Mouse (Mus musculus) hindbrain, embryonic 12.5 days (tissue): Measurements from ENCODE around the gene Tex38. TPM values are rescaled to one million over a fixed set of nuclear protein-coding genes. Genes with fewer than 3 reads are reported as not detected.

ENCODE experiments used
- ATAC-seq: fragments of 200-750 bp; cut with Nextera tagmentation; 2 replicates; pipeline ENCODE4 v1.8.0; 2017; ENCODE audit warnings: moderate TSS enrichment; ENCODE audit not compliant: low FRiP score
- H3K27ac ChIP-seq: fragments of 300-500 bp; sonication (generic); 2 replicates; pipeline ENCODE4 v1.5.1; 2016; ENCODE audit warnings: mild to moderate bottlenecking
- H3K27me3 ChIP-seq: fragments of 300-500 bp; sonication (generic); 2 replicates; pipeline ENCODE4 v1.6.1; 2016; ENCODE audit warnings: mild to moderate bottlenecking
- H3K36me3 ChIP-seq: fragments of 300-500 bp; sonication (generic); 2 replicates; pipeline ENCODE4 v1.6.1; 2016; ENCODE audit warnings: mild to moderate bottlenecking
- H3K4me1 ChIP-seq: fragments of 300-500 bp; sonication (generic); 2 replicates; pipeline ENCODE4 v1.6.1; 2016
- H3K4me2 ChIP-seq: fragments of 300-500 bp; sonication (generic); replicated peaks from 2 replicates; pipeline ENCODE4 v1.6.1; 2016; ENCODE audit warnings: mild to moderate bottlenecking
- H3K4me3 ChIP-seq: fragments of 300-500 bp; sonication (generic); 2 replicates; pipeline ENCODE4 v1.5.1; 2016; ENCODE audit warnings: mild to moderate bottlenecking
- H3K9ac ChIP-seq: fragments of 300-500 bp; sonication (generic); 2 replicates; pipeline ENCODE4 v1.6.1; 2016; ENCODE audit warnings: mild to moderate bottlenecking, moderate library complexity
- H3K9me3 ChIP-seq: fragments of 300-500 bp; sonication (generic); replicated peaks from 2 replicates; pipeline ENCODE4 v1.6.1; 2016; ENCODE audit warnings: mild to moderate bottlenecking
- WGBS: fragments of 180-500 bp; shearing (Covaris S2); methylation state at CpG from one replicate; pipeline ENCODE4 v1.1.7; 2016; 5-methylcytosine and 5-hydroxymethylcytosine counted together
- polyA plus RNA-seq: library from polyadenylated mRNA; unstranded; fragments of >200 nt; fragmentation: Nextera tagmentation; extraction: Ambion mirVana; gene quantifications from 2 replicates; pipeline ENCODE4 v1.2.1, GENCODE M21; 2016

The Tex38 gene
- polyA plus RNA-seq, 1 experiment from 2014 or later, result not detected

DNA sequence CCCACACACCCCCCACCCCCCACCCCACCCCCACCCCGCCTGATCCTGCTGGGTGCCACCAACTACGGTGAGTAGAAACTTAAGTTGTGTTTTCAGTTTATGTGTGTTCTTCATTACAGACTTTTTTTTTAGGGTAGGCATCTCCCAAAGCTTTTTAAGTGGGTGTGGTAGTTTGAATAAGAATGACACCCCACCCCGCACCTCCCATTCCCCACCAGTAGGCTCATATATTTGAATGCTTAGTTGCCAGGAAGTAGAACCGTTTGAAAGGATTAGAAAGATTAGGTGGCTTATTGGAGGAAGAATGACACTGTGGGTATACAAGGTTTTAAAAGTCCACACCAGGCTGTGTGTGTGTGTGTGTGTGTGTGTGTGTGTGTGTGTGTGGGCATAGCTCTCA lies 31.5 kb upstream of the Tex38 start:
- ATAC-seq, result no peak
- Histone ChIP-seq H3K36me3 (peaks cover 26% of the 10 kb centered on the region), H3K27ac (no peak overlapping the region), H3K4me2 (no peak overlapping the region), H3K27me3 (no peaks in the 10 kb centered on the region), H3K9me3 (no peaks in the 10 kb centered on the region), H3K4me3 (no peak overlapping the region), H3K4me1 (no peaks in the 10 kb centered on the region), H3K9ac (no peak overlapping the region)
- 87% methylated on average over 4 of the region's 4 CpGs for whole genome bisulfite sequencing

- WGBS, result 82% methylated on average over 3 of the region's 3 CpGs
- no peak overlapping the region for H3K27ac ChIP-seq
- no peak overlapping the region for H3K4me2 ChIP-seq
- no peak overlapping the region for H3K4me3 ChIP-seq
- H3K27me3 ChIP-seq, result no peaks in the 10 kb centered on the region
- H3K9ac ChIP-seq, result no peak overlapping the region
- no peaks in the 10 kb centered on the region for H3K9me3 ChIP-seq
- no peak for ATAC-seq
- no peaks in the 10 kb centered on the region for H3K4me1 ChIP-seq
- peaks cover 52% of the 10 kb centered on the region for H3K36me3 ChIP-seq
Measured at GRCm38 (mm10) chr4:115799981-115800380, 19.2 kb upstream of the Tex38 start.

GRCm38 (mm10) chr4:115795360-115795759 lies 14.5 kb upstream of the Tex38 start:
- no peak overlapping the region for H3K4me2 ChIP-seq
- no peak overlapping the region for H3K27ac ChIP-seq
- no peak overlapping the region for H3K4me3 ChIP-seq
- H3K9me3 ChIP-seq, result no peaks in the 10 kb centered on the region
- no peak overlapping the region for H3K9ac ChIP-seq
- H3K27me3 ChIP-seq, result no peaks in the 10 kb centered on the region
- H3K4me1 ChIP-seq, result no peaks in the 10 kb centered on the region
- no peak for ATAC-seq
- 93% methylated on average over 3 of the region's 3 CpGs for WGBS
- H3K36me3 ChIP-seq, result peaks cover 55% of the 10 kb centered on the region

- ATAC-seq, result no peak
- Histone ChIP-seq H3K27me3 (no peaks in the 10 kb centered on the region), H3K9ac (no peak overlapping the region), H3K27ac (no peak overlapping the region), H3K4me2 (no peak overlapping the region), H3K36me3 (peaks cover 34% of the 10 kb centered on the region), H3K9me3 (no peaks in the 10 kb centered on the region), H3K4me3 (no peak overlapping the region), H3K4me1 (peaks cover under 1% of the 10 kb centered on the region; the same call in 1 of the 2 replicates)
- WGBS, result 86% methylated on average over 3 of the region's 3 CpGs
Measured at GRCm38 (mm10) chr4:115790864-115791263, 10.0 kb upstream of the Tex38 start.

DNA sequence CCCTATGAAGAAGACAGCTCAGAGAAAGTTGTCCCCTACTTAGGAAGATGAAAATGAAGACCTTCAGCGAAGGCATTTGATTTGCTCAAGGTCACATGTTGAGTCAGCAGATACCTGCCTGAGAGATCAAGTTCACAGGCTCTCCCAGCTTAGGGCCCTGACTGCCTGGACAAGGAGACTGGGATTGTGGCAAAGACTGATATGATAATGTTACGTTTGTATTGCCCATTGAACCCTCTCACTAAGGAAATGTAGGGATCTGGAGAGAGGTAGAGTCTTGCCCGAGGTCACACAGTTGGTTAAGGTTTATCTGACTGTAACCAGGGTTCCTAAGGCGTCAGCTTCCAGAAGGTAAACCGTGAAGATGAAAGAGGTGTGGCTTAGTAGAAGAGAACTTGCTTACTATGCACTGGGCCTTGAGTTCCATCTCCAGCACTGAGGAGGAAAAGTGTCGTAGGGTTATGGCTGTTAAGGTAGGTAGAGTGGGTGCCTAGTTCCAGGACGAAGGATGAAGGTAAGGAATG lies 4.8 kb upstream of the Tex38 start:
- Histone ChIP-seq H3K27ac (no peak overlapping the region), H3K4me3 (peak overlapping the region; percentile 78), H3K9ac (peak overlapping the region; percentile 85), H3K27me3 (no peaks in the 10 kb centered on the region), H3K4me1 (peaks cover 10% of the 10 kb centered on the region), H3K36me3 (peaks cover 11% of the 10 kb centered on the region), H3K4me2 (peak overlapping the region; percentile 57), H3K9me3 (no peaks in the 10 kb centered on the region)
- WGBS, result 57% methylated on average over 7 of the region's 7 CpGs
- peak; percentile 15; the same call in 1 of the 2 replicates for ATAC-seq

DNA sequence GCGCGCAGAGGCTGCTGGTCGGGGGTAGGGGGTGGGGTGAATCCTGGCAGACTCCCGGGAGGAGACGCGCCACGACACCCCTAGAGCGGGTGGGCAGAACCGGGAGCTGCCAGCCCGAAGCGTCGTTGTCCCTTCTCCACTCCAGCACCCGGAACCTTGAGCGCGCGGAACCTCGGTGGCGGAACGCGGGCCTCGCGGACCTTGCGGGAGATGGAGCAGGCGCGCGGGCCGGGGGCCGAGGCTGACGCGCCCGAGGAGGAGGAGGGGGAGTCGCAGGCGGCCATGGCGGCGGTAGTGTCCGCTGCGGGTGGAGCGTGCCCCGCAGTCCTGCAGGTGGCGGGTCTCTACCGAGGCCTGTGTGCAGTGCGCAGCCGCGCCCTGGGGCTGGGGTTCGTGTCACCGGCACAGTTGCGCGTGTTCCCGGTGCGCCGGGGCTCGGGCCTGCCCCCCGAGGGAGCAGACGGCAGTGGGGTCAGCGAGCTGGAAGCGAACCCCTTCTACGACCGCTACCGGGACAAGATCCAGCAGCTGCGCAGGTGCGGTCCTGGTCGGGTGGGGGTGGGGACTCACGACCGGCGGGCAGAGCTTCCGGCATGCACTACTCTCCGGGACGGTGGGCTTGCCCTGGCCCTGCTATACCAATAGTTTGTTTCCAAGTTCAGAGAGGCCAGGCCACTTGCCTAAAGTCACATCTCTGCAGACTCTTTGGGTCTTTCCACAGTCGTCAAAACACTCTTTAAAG lies 4.1 kb upstream of the Tex38 start, which contains the start of gene Atpaf1:
Gene Atpaf1, plus strand, starts transcription at position 44 of the 742 bp plus-strand sequence.
- peak; percentile 89 for ATAC-seq
- Histone ChIP-seq H3K4me2 (peak within 1 kb of the TSS; percentile 57), H3K27ac (no peak within 1 kb of the TSS)

GRCm38 (mm10) chr4:115782026-115782805 lies 1.4 kb upstream of the Tex38 start:
- H3K9ac ChIP-seq, result no peak overlapping the region
- no peak for ATAC-seq
- peaks cover 10% of the 10 kb centered on the region for H3K4me1 ChIP-seq
- H3K27ac ChIP-seq, result no peak overlapping the region
- WGBS, result 92% methylated on average over 5 of the region's 5 CpGs
- no peaks in the 10 kb centered on the region for H3K27me3 ChIP-seq
- H3K4me2 ChIP-seq, result no peak overlapping the region
- H3K36me3 ChIP-seq, result peaks cover 10% of the 10 kb centered on the region; the same call in 1 of the 2 replicates
- no peak overlapping the region for H3K4me3 ChIP-seq
- H3K9me3 ChIP-seq, result no peaks in the 10 kb centered on the region

More for the DNA sequence above, 4.1 kb upstream of the Tex38 start, which contains the start of gene Atpaf1:
- H3K9ac ChIP-seq, result peak within 1 kb of the TSS; percentile 85
- peaks cover 10% of the 10 kb centered on the region for H3K4me1 ChIP-seq
- H3K27me3 ChIP-seq, result no peaks in the 10 kb centered on the region
- H3K9me3 ChIP-seq, result no peaks in the 10 kb centered on the region
- peaks cover 9% of the 10 kb centered on the region for H3K36me3 ChIP-seq
- WGBS, result under 1% methylated on average over 67 of the region's 69 CpGs
- peak within 1 kb of the TSS; percentile 78 for H3K4me3 ChIP-seq

DNA sequence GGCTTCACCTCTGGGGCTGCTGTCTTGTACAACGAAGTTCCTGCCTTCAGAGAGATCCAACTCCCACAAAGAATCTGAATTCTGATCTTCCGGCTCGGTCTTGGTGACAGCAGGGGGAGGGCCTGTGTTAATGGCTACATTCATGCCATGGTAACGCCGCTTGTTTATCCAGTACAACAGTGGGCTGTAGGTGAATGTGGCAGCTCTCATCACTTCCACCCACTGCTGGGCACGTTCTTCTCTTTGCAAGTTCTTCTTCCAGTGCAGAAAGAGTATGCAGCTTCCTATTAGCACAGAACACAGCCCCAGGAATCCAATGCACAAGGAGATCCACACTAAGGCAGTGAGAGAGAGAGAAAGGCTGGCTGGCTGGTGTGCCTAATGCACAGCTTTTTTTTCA lies 549 bp downstream of the Tex38 start:
- no peak overlapping the region for H3K9ac ChIP-seq
- 44% methylated on average over 6 of the region's 6 CpGs for WGBS

DNA sequence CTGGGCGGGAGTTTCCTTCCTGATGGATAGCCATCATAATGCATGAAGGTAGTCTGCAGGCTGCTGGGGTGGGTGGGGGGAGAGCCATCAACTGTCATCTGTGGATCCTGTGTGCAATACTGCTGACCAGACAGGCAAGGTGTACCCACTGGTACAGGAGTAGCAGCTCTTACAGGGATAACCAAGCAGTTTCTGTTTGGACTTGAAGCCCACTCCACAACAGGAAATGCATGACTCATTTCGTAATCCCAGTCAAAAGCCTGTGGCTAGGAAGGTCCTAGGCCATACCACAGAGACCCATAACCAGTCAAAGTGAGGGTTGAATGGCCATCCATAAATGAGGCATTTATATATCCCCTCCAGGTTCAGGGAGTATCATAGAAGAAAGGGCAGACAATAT lies 3.2 kb downstream of the Tex38 start:
- H3K4me3 ChIP-seq, result no peak overlapping the region
- 89% methylated on average over 2 of the region's 2 CpGs for WGBS
- H3K36me3 ChIP-seq, result peaks cover 35% of the 10 kb centered on the region
- no peaks in the 10 kb centered on the region for H3K4me1 ChIP-seq
- H3K27me3 ChIP-seq, result no peaks in the 10 kb centered on the region
- no peak overlapping the region for H3K4me2 ChIP-seq
- H3K9me3 ChIP-seq, result no peaks in the 10 kb centered on the region
- H3K27ac ChIP-seq, result no peak overlapping the region
- no peak overlapping the region for H3K9ac ChIP-seq
- no peak for ATAC-seq

More for the DNA sequence above, 549 bp downstream of the Tex38 start:
- no peak for ATAC-seq
- peaks cover 4% of the 10 kb centered on the region for H3K4me1 ChIP-seq
- H3K27ac ChIP-seq, result no peak overlapping the region
- H3K27me3 ChIP-seq, result no peaks in the 10 kb centered on the region
- no peak overlapping the region for H3K4me3 ChIP-seq
- peaks cover 20% of the 10 kb centered on the region for H3K36me3 ChIP-seq
- H3K4me2 ChIP-seq, result no peak overlapping the region
- no peaks in the 10 kb centered on the region for H3K9me3 ChIP-seq

DNA sequence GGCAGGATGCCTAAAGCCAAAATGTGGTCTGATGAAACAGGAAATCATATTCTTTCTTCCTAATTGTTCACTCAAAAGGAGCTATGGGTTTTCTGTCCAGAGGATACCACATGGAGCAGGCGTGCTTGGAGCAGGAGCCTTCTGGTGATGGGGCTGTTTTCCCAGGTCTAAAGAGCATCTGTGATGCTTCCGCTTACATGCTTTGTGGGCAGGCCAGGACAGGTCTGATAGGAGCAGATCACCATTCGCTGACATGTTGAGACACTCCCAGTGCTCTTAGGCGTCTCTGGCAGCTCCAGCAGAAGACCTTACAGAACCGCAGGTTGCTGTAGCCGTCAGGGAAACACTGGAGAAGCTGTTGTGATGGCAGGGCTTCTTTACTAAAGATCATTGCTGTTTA lies 5.8 kb downstream of the Tex38 start:
- Histone ChIP-seq H3K9me3 (no peaks in the 10 kb centered on the region), H3K27me3 (no peaks in the 10 kb centered on the region), H3K4me3 (no peak overlapping the region), H3K9ac (no peak overlapping the region), H3K4me1 (no peaks in the 10 kb centered on the region), H3K4me2 (no peak overlapping the region), H3K36me3 (peaks cover 47% of the 10 kb centered on the region), H3K27ac (no peak overlapping the region)
- no peak for ATAC-seq
- WGBS, result 85% methylated on average over 6 of the region's 6 CpGs

- 43% methylated on average over 11 of the region's 11 CpGs for WGBS
- H3K4me2 ChIP-seq, result no peak overlapping the region
- no peaks in the 10 kb centered on the region for H3K4me1 ChIP-seq
- H3K27me3 ChIP-seq, result no peaks in the 10 kb centered on the region
- no peaks in the 10 kb centered on the region for H3K9me3 ChIP-seq
- ATAC-seq, result no peak
- no peak overlapping the region for H3K9ac ChIP-seq
- no peak overlapping the region for H3K4me3 ChIP-seq
- peak overlapping the region; percentile 30; the same call in 1 of the 2 replicates for H3K27ac ChIP-seq
- H3K36me3 ChIP-seq, result peaks cover 56% of the 10 kb centered on the region
Measured at GRCm38 (mm10) chr4:115767647-115768467, 13.0 kb downstream of the Tex38 start.

GRCm38 (mm10) chr4:115764581-115764980 lies 16.2 kb downstream of the Tex38 start:
- H3K4me2 ChIP-seq, result no peak overlapping the region
- no peak overlapping the region for H3K9ac ChIP-seq
- ATAC-seq, result no peak
- H3K27ac ChIP-seq, result no peak overlapping the region
- no peaks in the 10 kb centered on the region for H3K9me3 ChIP-seq
- H3K4me3 ChIP-seq, result no peak overlapping the region
- H3K27me3 ChIP-seq, result no peaks in the 10 kb centered on the region
- WGBS, result 87% methylated on average over 11 of the region's 11 CpGs
- H3K36me3 ChIP-seq, result peaks cover 58% of the 10 kb centered on the region
- no peaks in the 10 kb centered on the region for H3K4me1 ChIP-seq
